In the genomic region with DNA sequence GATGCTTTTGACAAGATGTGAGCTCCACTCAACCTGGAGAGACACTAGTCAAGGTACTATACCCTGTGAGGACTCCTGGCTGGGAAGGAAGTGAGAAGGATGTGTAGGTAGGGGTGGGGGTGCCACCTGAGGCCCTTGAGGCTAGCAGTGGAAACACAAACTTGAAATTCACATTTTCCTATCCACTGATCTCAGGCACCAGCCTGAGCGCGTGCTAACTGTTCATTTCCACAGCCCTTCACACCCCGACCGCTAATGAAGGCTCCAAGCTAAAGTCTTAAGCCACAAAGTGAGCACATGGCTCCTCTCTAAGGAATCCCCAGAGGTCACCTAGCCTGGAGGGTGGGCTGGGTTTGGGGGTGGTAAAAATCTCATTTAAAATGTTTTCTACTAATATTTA, we compare ENCODE assay signal across 23 mouse cellular contexts. TPM values are rescaled to one million over a fixed set of nuclear protein-coding genes. Genes with fewer than 3 reads are reported as not detected.
DNase-seq lines count a peak whose midpoint lies in the region; ATAC-seq lines count a peak whose summit lies in the region.
"Had no signal": no experiment of that assay in that cellular context is flagged by ENCODE, and none has a peak within 500 bp of the region (broad histone marks: within the 10 kb centered on the region; RNA-seq: fewer than 3 reads in every experiment).

No protein-coding gene starts in this region.

- no peaks in the 10 kb centered on the region for H3K27me3 ChIP-seq in midbrain, embryonic 11.5 days (ENCODE audit: control insufficient read depth, insufficient read depth, low read length)
- H3K27me3 ChIP-seq in midbrain, embryonic 16.5 days (ENCODE audit: control insufficient read depth, insufficient read depth, low read depth, low read length) = no peaks in the 10 kb centered on the region
- H3K27me3 ChIP-seq: embryonic facial prominence, embryonic 12.5 days; Patski had no signal

- H3K4me2 ChIP-seq in midbrain, embryonic 11.5 days = no peak overlapping the region
- no peak overlapping the region for H3K4me2 ChIP-seq in midbrain, embryonic 16.5 days (ENCODE audit: low read length)
- H3K4me2 ChIP-seq: embryonic facial prominence, embryonic 12.5 days had no signal

- no peak for ATAC-seq in midbrain, embryonic 11.5 days (ENCODE audit: low FRiP score)
- no peak for ATAC-seq in midbrain, embryonic 16.5 days
- peak; percentile 10 for ATAC-seq in CD4-positive, CD25-positive, alpha-beta regulatory T cell, adult 4 months
- peak; percentile 21 for ATAC-seq in activated CD4-positive, CD25-positive, alpha-beta regulatory T cell, adult 4 months
- ATAC-seq in megakaryocyte progenitor cell, adult 5-6 weeks (replicated peaks; ENCODE audit: poor library complexity) = no peak
- ATAC-seq: forebrain, embryonic 14.5 days; forebrain, embryonic 16.5 days; Patski had no signal

- no peaks in the 10 kb centered on the region for H3K36me3 ChIP-seq in midbrain, embryonic 11.5 days (ENCODE audit: control insufficient read depth, insufficient read depth, low read length)
- H3K36me3 ChIP-seq in midbrain, embryonic 16.5 days (ENCODE audit: control insufficient read depth, insufficient read depth, low read length) = no peaks in the 10 kb centered on the region
- H3K36me3 ChIP-seq: embryonic facial prominence, embryonic 10.5 days; embryonic facial prominence, embryonic 12.5 days; G1E had no signal

- H3K9me3 ChIP-seq in midbrain, embryonic 11.5 days (ENCODE audit: control insufficient read depth, low read length) = no peaks in the 10 kb centered on the region
- H3K9me3 ChIP-seq in midbrain, embryonic 16.5 days (replicated peaks; ENCODE audit: control insufficient read depth, low read length, poor library complexity, severe bottlenecking) = no peaks in the 10 kb centered on the region
- H3K9me3 ChIP-seq: embryonic facial prominence, embryonic 10.5 days; embryonic facial prominence, embryonic 12.5 days; G1E had no signal

- H3K9ac ChIP-seq in midbrain, embryonic 11.5 days (ENCODE audit: low read length) = no peak overlapping the region
- no peak overlapping the region for H3K9ac ChIP-seq in midbrain, embryonic 16.5 days (ENCODE audit: low read depth, low read length)
- H3K9ac ChIP-seq: embryonic facial prominence, embryonic 12.5 days had no signal

- peak; percentile 2 for DNase-seq in midbrain, embryonic 11.5 days (ENCODE audit: low spot score, missing footprints)
- DNase-seq in left cerebral cortex, postnatal 25 days (ENCODE audit: low spot score in 2 of 2) = no peak
- no peak for DNase-seq in gastrocnemius, postnatal 36 days
- DNase-seq: adrenal gland, adult 2 months; adrenal gland, postnatal 10 days; adrenal gland, postnatal 25 days; B cell, adult 2 months; cerebellum, adult 11 months; cerebellum, adult 18-20 months; cerebellum, adult 8-10 months; cerebellum, adult 9-11 months; cerebellum, postnatal 14 days; cerebellum, postnatal 36 days had no signal

- H3K4me3 ChIP-seq in midbrain, embryonic 11.5 days (ENCODE audit: low read depth, low read length) = no peak overlapping the region
- no peak overlapping the region for H3K4me3 ChIP-seq in midbrain, embryonic 16.5 days (ENCODE audit: low read depth, low read length)
- H3K4me3 ChIP-seq: embryonic facial prominence, embryonic 10.5 days; embryonic facial prominence, embryonic 12.5 days had no signal

- no peak overlapping the region for H3K27ac ChIP-seq in midbrain, embryonic 11.5 days (ENCODE audit: low read depth, low read length)
- no peak overlapping the region for H3K27ac ChIP-seq in midbrain, embryonic 16.5 days (ENCODE audit: low read length)
- H3K27ac ChIP-seq: embryonic facial prominence, embryonic 10.5 days; embryonic facial prominence, embryonic 12.5 days had no signal

- intact Hi-C loops in left cerebral cortex, postnatal 25 days (cut with DNase I) = no loop called here
- intact Hi-C loops in gastrocnemius, postnatal 36 days (cut with DNase I) = no loop called here

- peaks cover 3% of the 10 kb centered on the region; the same call in 1 of the 2 replicates for H3K4me1 ChIP-seq in midbrain, embryonic 11.5 days (ENCODE audit: control insufficient read depth, insufficient read depth, low read length)
- H3K4me1 ChIP-seq in midbrain, embryonic 16.5 days (ENCODE audit: control insufficient read depth, insufficient read depth, low read length) = 0 out of 2 replicates have a peak, but pooled peaks cover 3% of the 10 kb centered on the region

- WGBS in midbrain, embryonic 11.5 days = 92% methylated on average over 4 of the region's 4 CpGs
- WGBS in midbrain, embryonic 16.5 days = 96% methylated on average over 4 of the region's 4 CpGs

RNA-seq across cellular contexts. Expression of a gene that starts 57.1 kb away (rescaled TPM):
- 0.53 and 0.77 TPM in 2 replicates for polyA plus RNA-seq in midbrain, embryonic 11.5 days (2014; fragmentation: Nextera tagmentation; extraction: Ambion mirVana)
- polyA plus RNA-seq in midbrain, embryonic 16.5 days (2015; fragmentation: Nextera tagmentation; extraction: Ambion mirVana) = 2.2 and 2.6 TPM in 2 replicates
- 1 to 10 TPM; 1.8 to 4.2 TPM for polyA plus RNA-seq in CD4-positive, CD25-positive, alpha-beta regulatory T cell, adult 4 months (2017; shearing (Covaris generic))
- polyA plus RNA-seq in activated CD4-positive, CD25-positive, alpha-beta regulatory T cell, adult 4 months (2017; shearing (Covaris generic)) = 1 to 10 TPM; 2.5 to 4.0 TPM
- 100 to 1,000 TPM in 1 of 2 experiments, 10 to 100 TPM in 1; 93.6 to 119 TPM for total RNA-seq in left cerebral cortex, postnatal 25 days (2021)
- 10.9 and 16.6 TPM in 2 replicates for total RNA-seq in megakaryocyte progenitor cell, adult 5-6 weeks (2015)
- 6.1 and 10.3 TPM in 2 replicates for total RNA-seq in megakaryocyte progenitor cell, adult 5-6 weeks (2017)
- 1 to 10 TPM; 4.3 to 5.9 TPM for total RNA-seq in gastrocnemius, postnatal 36 days (2021)

Comparison
In these comparisons a context has a peak if more than half of its experiments do, and no peak if none do; other contexts are left out.
1. ATAC-seq: peak in CD4-positive, CD25-positive, alpha-beta regulatory T cell, adult 4 months (single experiment) and activated CD4-positive, CD25-positive, alpha-beta regulatory T cell, adult 4 months (single experiment); none in midbrain, embryonic 11.5 days (single experiment), midbrain, embryonic 16.5 days (single experiment) and megakaryocyte progenitor cell, adult 5-6 weeks (single experiment).